Mouse (Mus musculus) bone marrow macrophage, adult 2 months (primary cell): ENCODE results near the gene Tmc7. TPM values are rescaled to one million over a fixed set of nuclear protein-coding genes. Genes with fewer than 3 reads are reported as not detected.

Source experiments
- H3K27ac ChIP-seq: 2 replicates; pipeline ENCODE4 v1.5.1; 2012; ENCODE audit warnings: low read depth, low read length; ENCODE audit not compliant: insufficient read depth
- H3K4me1 ChIP-seq: 2 replicates; pipeline ENCODE4 v1.6.1; 2012; ENCODE audit warnings: low read length; ENCODE audit not compliant: control insufficient read depth, insufficient read depth
- H3K4me3 ChIP-seq: 2 replicates; pipeline ENCODE4 v1.5.1; 2012; ENCODE audit warnings: mild to moderate bottlenecking, low read length, moderate library complexity; ENCODE audit not compliant: insufficient read depth
- CTCF ChIP-seq: IDR thresholded peaks from 2 replicates; pipeline ENCODE4 v1.5.1; 2012; ENCODE audit warnings: low read depth, mild to moderate bottlenecking, low read length, moderate library complexity
- POLR2A ChIP-seq: IDR thresholded peaks from 2 replicates; pipeline ENCODE4 v1.6.1; 2012; ENCODE audit warnings: mild to moderate bottlenecking, low read depth, low read length, borderline replicate concordance
- polyA plus RNA-seq: library from polyadenylated mRNA; stranded (reverse); fragments of >200 nt; gene quantifications from 2 replicates; pipeline ENCODE4 v1.2.4, GENCODE M21; 2012; ENCODE audit not compliant: missing spikeins, insufficient read depth, insufficient read length

The Tmc7 gene
- polyA plus RNA-seq, 1 experiment: not detected

- Histone ChIP-seq H3K27ac (peak within 1 kb of the TSS; percentile 98), H3K4me1 (peaks cover 54% of the 10 kb centered on the region), H3K4me3 (peak within 1 kb of the TSS; percentile 81)
- TF ChIP-seq CTCF: no peak
- no peak; the same call in 1 of the 2 replicates for TF ChIP-seq POLR2A
These were observed 92.9 kb downstream of the Tmc7 start, which contains the start of gene Itpripl2 for GRCm38 (mm10) chr7:118491431-118492147. Itpripl2 (minus strand) TSS chr7:118491975.

GRCm38 (mm10) chr7:118490666-118491430 lies 93.7 kb downstream of the Tmc7 start:
- H3K4me3 ChIP-seq: peak overlapping the region; percentile 81
- H3K4me1 ChIP-seq: peaks cover 59% of the 10 kb centered on the region
- TF ChIP-seq CTCF (no peak), POLR2A (no peak)
- peak overlapping the region; percentile 98 for H3K27ac ChIP-seq

GRCm38 (mm10) chr7:118489706-118490665 lies 94.5 kb downstream of the Tmc7 start:
- peaks cover 63% of the 10 kb centered on the region for H3K4me1 ChIP-seq
- no peak overlapping the region for H3K27ac ChIP-seq
- TF ChIP-seq POLR2A (no peak), CTCF (no peak)
- H3K4me3 ChIP-seq: peak overlapping the region; percentile 81

- H3K4me3 ChIP-seq: peak overlapping the region; percentile 33
- TF ChIP-seq POLR2A (no peak), CTCF (no peak)
- H3K4me1 ChIP-seq: peaks cover 68% of the 10 kb centered on the region
- 0 out of 2 replicates have a peak overlapping the region, but pooled peaks have one; percentile 8 for H3K27ac ChIP-seq
These were observed 96.4 kb downstream of the Tmc7 start for GRCm38 (mm10) chr7:118488060-118488664.

- TF ChIP-seq POLR2A: no peak
- TF ChIP-seq CTCF: no peak
- 0 out of 2 replicates have a peak overlapping the region, but pooled peaks have one; percentile 6 for H3K27ac ChIP-seq
- no peak overlapping the region for H3K4me3 ChIP-seq
- peaks cover 74% of the 10 kb centered on the region for H3K4me1 ChIP-seq
These were observed 97.6 kb downstream of the Tmc7 start for GRCm38 (mm10) chr7:118486917-118487316.

Other genes with a start within 250 kb of the Tmc7 start
- gene Syt17, start 136.5 kb downstream of the Tmc7 start, polyA plus RNA-seq: not detected in 2 replicates
- 50.9 and 59.0 TPM in 2 replicates for gene Itpripl2, start 92.8 kb downstream of the Tmc7 start, polyA plus RNA-seq
- 13.6 and 15.8 TPM in 2 replicates for gene Coq7, start 51.4 kb downstream of the Tmc7 start, polyA plus RNA-seq
- not detected in 2 replicates for gene Tmc5, start 12.6 kb upstream of the Tmc7 start, polyA plus RNA-seq
- gene Gde1, start 121.0 kb upstream of the Tmc7 start, polyA plus RNA-seq: 33.9 and 37.4 TPM in 2 replicates
- gene Ccp110, start 127.8 kb upstream of the Tmc7 start, polyA plus RNA-seq: 6.1 and 7.0 TPM in 2 replicates
- 93.5 and 120 TPM in 2 replicates for gene Vps35l, start 155.5 kb upstream of the Tmc7 start, polyA plus RNA-seq